Mouse (Mus musculus): ENCODE results near the gene Tmem251. TPM values are rescaled to one million over a fixed set of nuclear protein-coding genes. Genes with fewer than 3 reads are reported as not detected.

The Tmem251 gene
- polyA plus RNA-seq, 1 experiment from 2014 or later: 11.3 TPM

- Histone ChIP-seq H3K9me3 (no peaks in the 10 kb centered on the region), H3K9ac (no peak overlapping the region), H3K4me3 (no peak overlapping the region), H3K4me2 (no peak overlapping the region), H3K27ac (replicated peaks) (no peak overlapping the region), H3K36me3 (no peaks in the 10 kb centered on the region), H3K4me1 (replicated peaks) (peaks cover 28% of the 10 kb centered on the region), H3K27me3 (no peaks in the 10 kb centered on the region)
- ATAC-seq (ENCODE audit: low FRiP score, low read depth): no peak
- 67% methylated on average over 3 of the region's 3 CpGs for WGBS
Measured at GRCm38 (mm10) chr12:102740285-102740684, 3.3 kb upstream of the Tmem251 start.

GRCm38 (mm10) chr12:102742056-102742455 is 1.5 kb upstream of the Tmem251 start:
- H3K4me2 ChIP-seq: peak overlapping the region; percentile 84
- no peak overlapping the region for H3K9ac ChIP-seq
- 90% methylated on average over 7 of the region's 7 CpGs for WGBS
- H3K27me3 ChIP-seq: no peaks in the 10 kb centered on the region
- no peaks in the 10 kb centered on the region for H3K9me3 ChIP-seq
- H3K36me3 ChIP-seq: 0 out of 2 replicates have a peak, but pooled peaks cover 3% of the 10 kb centered on the region
- ATAC-seq (ENCODE audit: low FRiP score, low read depth): no peak
- no peak overlapping the region for H3K27ac ChIP-seq (replicated peaks)
- H3K4me1 ChIP-seq (replicated peaks): peaks cover 30% of the 10 kb centered on the region
- no peak overlapping the region for H3K4me3 ChIP-seq

- Histone ChIP-seq H3K36me3 (peaks cover 3% of the 10 kb centered on the region; the same call in 1 of the 2 replicates), H3K9me3 (no peaks in the 10 kb centered on the region), H3K4me1 (replicated peaks) (peaks cover 30% of the 10 kb centered on the region), H3K4me2 (peak overlapping the region; percentile 84), H3K27ac (replicated peaks) (peak overlapping the region; percentile 94), H3K4me3 (peak overlapping the region; percentile 75), H3K27me3 (no peaks in the 10 kb centered on the region), H3K9ac (peak overlapping the region; percentile 86)
- WGBS: under 1% methylated on average over 33 of the region's 33 CpGs
- peak; percentile 80 for ATAC-seq (ENCODE audit: low FRiP score, low read depth)
Measured at GRCm38 (mm10) chr12:102743036-102743588, 450 bp upstream of the Tmem251 start.

GRCm38 (mm10) chr12:102744839-102745238 is 1.3 kb downstream of the Tmem251 start:
- H3K9ac ChIP-seq: no peak overlapping the region
- no peak overlapping the region for H3K27ac ChIP-seq (replicated peaks)
- H3K4me1 ChIP-seq (replicated peaks): peaks cover 30% of the 10 kb centered on the region
- H3K9me3 ChIP-seq: no peaks in the 10 kb centered on the region
- no peak for ATAC-seq (ENCODE audit: low FRiP score, low read depth)
- peaks cover 3% of the 10 kb centered on the region; the same call in 1 of the 2 replicates for H3K36me3 ChIP-seq
- H3K4me2 ChIP-seq: peak overlapping the region; percentile 84; the same call in 1 of the 2 replicates
- peak overlapping the region; percentile 75; the same call in 1 of the 2 replicates for H3K4me3 ChIP-seq
- no peaks in the 10 kb centered on the region for H3K27me3 ChIP-seq
- 60% methylated on average over 6 of the region's 6 CpGs for WGBS

GRCm38 (mm10) chr12:102748256-102748655 is 4.7 kb downstream of the Tmem251 start:
- Histone ChIP-seq H3K9ac (no peak overlapping the region), H3K27me3 (no peaks in the 10 kb centered on the region), H3K4me3 (no peak overlapping the region), H3K9me3 (no peaks in the 10 kb centered on the region), H3K27ac (replicated peaks) (no peak overlapping the region), H3K36me3 (peaks cover 6% of the 10 kb centered on the region; the same call in 1 of the 2 replicates), H3K4me1 (replicated peaks) (peaks cover 15% of the 10 kb centered on the region), H3K4me2 (no peak overlapping the region)
- no peak for ATAC-seq (ENCODE audit: low FRiP score, low read depth)
- 95% methylated on average over 3 of the region's 3 CpGs for WGBS

GRCm38 (mm10) chr12:102756304-102756703 is 12.7 kb downstream of the Tmem251 start:
- no peaks in the 10 kb centered on the region for H3K9me3 ChIP-seq
- WGBS: 81% methylated on average over 7 of the region's 7 CpGs
- no peak overlapping the region for H3K27ac ChIP-seq (replicated peaks)
- peak overlapping the region; percentile 62 for H3K9ac ChIP-seq
- no peaks in the 10 kb centered on the region for H3K27me3 ChIP-seq
- ATAC-seq (ENCODE audit: low FRiP score, low read depth): no peak
- H3K4me1 ChIP-seq (replicated peaks): peaks cover 30% of the 10 kb centered on the region
- H3K4me2 ChIP-seq: peak overlapping the region; percentile 83
- 0 out of 2 replicates have a peak, but pooled peaks cover 3% of the 10 kb centered on the region for H3K36me3 ChIP-seq
- H3K4me3 ChIP-seq: peak overlapping the region; percentile 89

GRCm38 (mm10) chr12:102757055-102757688 is 13.6 kb downstream of the Tmem251 start:
- no peaks in the 10 kb centered on the region for H3K27me3 ChIP-seq
- H3K4me3 ChIP-seq: peak overlapping the region; percentile 89
- peak overlapping the region; percentile 87 for H3K27ac ChIP-seq (replicated peaks)
- H3K4me1 ChIP-seq (replicated peaks): peaks cover 30% of the 10 kb centered on the region
- H3K36me3 ChIP-seq: peaks cover 4% of the 10 kb centered on the region; the same call in 1 of the 2 replicates
- peak overlapping the region; percentile 83 for H3K4me2 ChIP-seq
- H3K9ac ChIP-seq: peak overlapping the region; percentile 62
- WGBS: 1% methylated on average over 46 of the region's 46 CpGs
- no peak; the same call in 1 of the 2 replicates for ATAC-seq (ENCODE audit: low FRiP score, low read depth)
- H3K9me3 ChIP-seq: no peaks in the 10 kb centered on the region

GRCm38 (mm10) chr12:102757689-102758402 is 14.3 kb downstream of the Tmem251 start, which contains the start of the genes Gm28051, Gon7 and Ubr7:
Gene Gm28051, minus strand, starts transcription at chr12:102757765.
Gene Gon7, minus strand, starts transcription at chr12:102757803.
Gene Ubr7, plus strand, starts transcription at chr12:102757967.
- Histone ChIP-seq H3K4me2 (peak within 1 kb of the TSS; percentile 83), H3K4me1 (replicated peaks) (peaks cover 30% of the 10 kb centered on the region), H3K9ac (peak within 1 kb of the TSS; percentile 87), H3K36me3 (peaks cover 7% of the 10 kb centered on the region; the same call in 1 of the 2 replicates), H3K27ac (replicated peaks) (peak within 1 kb of the TSS; percentile 87), H3K9me3 (no peaks in the 10 kb centered on the region), H3K27me3 (no peaks in the 10 kb centered on the region), H3K4me3 (peak within 1 kb of the TSS; percentile 89)
- ATAC-seq (ENCODE audit: low FRiP score, low read depth): peak; percentile 98
- WGBS: under 1% methylated on average over 73 of the region's 73 CpGs

- H3K4me1 ChIP-seq (replicated peaks): peaks cover 30% of the 10 kb centered on the region
- WGBS: under 1% methylated on average over 10 of the region's 10 CpGs
Measured at GRCm38 (mm10) chr12:102758403-102758756, 14.8 kb downstream of the Tmem251 start, which contains the start of gene Gm20604. Gene Gm20604, minus strand, starts transcription at chr12:102758672.

GRCm38 (mm10) chr12:102758936-102759335 is 15.4 kb downstream of the Tmem251 start:
- Histone ChIP-seq H3K4me1 (replicated peaks) (peaks cover 30% of the 10 kb centered on the region), H3K27me3 (no peaks in the 10 kb centered on the region), H3K4me3 (peak overlapping the region; percentile 89), H3K27ac (replicated peaks) (no peak overlapping the region), H3K9me3 (no peaks in the 10 kb centered on the region), H3K4me2 (peak overlapping the region; percentile 83), H3K36me3 (peaks cover 11% of the 10 kb centered on the region), H3K9ac (peak overlapping the region; percentile 87)
- no peak for ATAC-seq (ENCODE audit: low FRiP score, low read depth)
- WGBS: 0% methylated on average over 5 of the region's 5 CpGs

More at GRCm38 (mm10) chr12:102758403-102758756, 14.8 kb downstream of the Tmem251 start, which contains the start of gene Gm20604:
- ATAC-seq (ENCODE audit: low FRiP score, low read depth): no peak
- Histone ChIP-seq H3K9ac (peak within 1 kb of the TSS; percentile 87), H3K27me3 (no peaks in the 10 kb centered on the region), H3K4me2 (peak within 1 kb of the TSS; percentile 83), H3K27ac (replicated peaks) (peak within 1 kb of the TSS; percentile 87), H3K4me3 (peak within 1 kb of the TSS; percentile 89), H3K36me3 (peaks cover 8% of the 10 kb centered on the region; the same call in 1 of the 2 replicates), H3K9me3 (no peaks in the 10 kb centered on the region)

- WGBS: 89% methylated on average over 3 of the region's 3 CpGs
- H3K4me2 ChIP-seq: no peak overlapping the region
- H3K9ac ChIP-seq: no peak overlapping the region
- H3K27me3 ChIP-seq: no peaks in the 10 kb centered on the region
- no peaks in the 10 kb centered on the region for H3K9me3 ChIP-seq
- peaks cover 29% of the 10 kb centered on the region for H3K36me3 ChIP-seq
- H3K4me3 ChIP-seq: no peak overlapping the region
- H3K27ac ChIP-seq (replicated peaks): no peak overlapping the region
- peaks cover 21% of the 10 kb centered on the region for H3K4me1 ChIP-seq (replicated peaks)
- ATAC-seq (ENCODE audit: low FRiP score, low read depth): no peak
Measured at GRCm38 (mm10) chr12:102761668-102762067, 18.1 kb downstream of the Tmem251 start.
